ENCODE assay signal across 34 mouse cellular contexts in genomic region chr6:38715881-38716280, GRCm38 (mm10).
"Had no signal": no experiment of that assay in that cellular context is flagged by ENCODE, and none has a peak within 500 bp of the region (broad histone marks: within the 10 kb centered on the region; RNA-seq: fewer than 3 reads in every experiment).

No protein-coding gene starts in this region.

- H3K4me1 ChIP-seq: hindbrain, embryonic 15.5 days; intestine, embryonic 15.5 days; kidney, embryonic 15.5 days had no signal

- H3K4me3 ChIP-seq: heart, embryonic 10.5 days; heart, embryonic 13.5 days; heart, embryonic 15.5 days; hindbrain, embryonic 10.5 days; hindbrain, embryonic 12.5 days; hindbrain, embryonic 13.5 days; hindbrain, embryonic 15.5 days; intestine, embryonic 15.5 days; kidney, embryonic 15.5 days; layer of hippocampus, adult 2 months; left cerebral cortex, adult 2 months had no signal

- H3K9me3 ChIP-seq: heart, embryonic 10.5 days; heart, embryonic 13.5 days; heart, embryonic 15.5 days; hindbrain, embryonic 10.5 days; hindbrain, embryonic 12.5 days; hindbrain, embryonic 13.5 days; hindbrain, embryonic 15.5 days; intestine, embryonic 15.5 days; kidney, embryonic 15.5 days had no signal

- H3K27me3 ChIP-seq: heart, embryonic 13.5 days; heart, embryonic 15.5 days; hindbrain, embryonic 12.5 days; hindbrain, embryonic 13.5 days; hindbrain, embryonic 15.5 days; intestine, embryonic 15.5 days; kidney, embryonic 15.5 days had no signal

- ATAC-seq: hindbrain, embryonic 16.5 days; hindbrain, postnatal 0 days; inflammation-experienced regulatory T-cells, adult 6 months; intestine, embryonic 15.5 days; intestine, embryonic 16.5 days; intestine, postnatal 0 days had no signal

- H3K4me2 ChIP-seq: heart, embryonic 11.5 days; heart, embryonic 13.5 days; heart, embryonic 15.5 days; hindbrain, embryonic 12.5 days; hindbrain, embryonic 13.5 days; hindbrain, embryonic 14.5 days; hindbrain, embryonic 15.5 days; intestine, embryonic 15.5 days; kidney, embryonic 15.5 days had no signal

- H3K9ac ChIP-seq: heart, embryonic 13.5 days; heart, embryonic 15.5 days; hindbrain, embryonic 12.5 days; hindbrain, embryonic 13.5 days; hindbrain, embryonic 14.5 days; hindbrain, embryonic 15.5 days; intestine, embryonic 15.5 days; kidney, embryonic 15.5 days had no signal

- DNase-seq: heart, postnatal 10 days; heart, postnatal 14 days; heart, postnatal 36 days; heart, postnatal 4 days; kidney, adult 11 months; kidney, adult 18-20 months; kidney, adult 2 months; kidney, adult 8-10 months; kidney, adult 9 months; kidney, postnatal 10 days; kidney, postnatal 14 days; kidney, postnatal 25 days; kidney, postnatal 4 days; layer of hippocampus, adult 9-11 months; layer of hippocampus, postnatal 36 days had no signal

- H3K27ac ChIP-seq: heart, embryonic 13.5 days; heart, embryonic 15.5 days; hindbrain, embryonic 10.5 days; hindbrain, embryonic 12.5 days; hindbrain, embryonic 13.5 days; hindbrain, embryonic 14.5 days; hindbrain, embryonic 15.5 days; hindbrain, postnatal 0 days; intestine, embryonic 15.5 days; kidney, embryonic 15.5 days; kidney, postnatal 0 days; layer of hippocampus, adult 2 months; left cerebral cortex, adult 2 months had no signal
